Mouse (Mus musculus) activated CD4-positive, CD25-positive, alpha-beta regulatory T cell, adult 9 weeks (primary cell): ENCODE results near the gene Olfr419. TPM values are rescaled to one million over a fixed set of nuclear protein-coding genes. Genes with fewer than 3 reads are reported as not detected.

Experiments
- polyA plus RNA-seq: library from polyadenylated mRNA; unstranded; fragments of 100-300 nt; shearing (Covaris generic); gene quantifications from one replicate; pipeline ENCODE4 v1.2.1, GENCODE M21; 2017

Olfr419 gene
- polyA plus RNA-seq, result not detected

GRCm38 (mm10) chr1:174251961-174252360 lies at the start of gene Olfr419:
Gene Olfr419, minus strand, starts transcription at chr1:174252061.

Other genes starting within 250 kb of the Olfr419 start
- 0.45 TPM for gene Ifi205, start 220.3 kb downstream of the Olfr419 start, polyA plus RNA-seq
- not detected for gene Olfr433, start 211.4 kb downstream of the Olfr419 start, polyA plus RNA-seq
- not detected for gene Olfr432, start 202.9 kb downstream of the Olfr419 start, polyA plus RNA-seq
- not detected for gene Olfr430, start 185.5 kb downstream of the Olfr419 start, polyA plus RNA-seq
- not detected for gene Olfr429, start 167.7 kb downstream of the Olfr419 start, polyA plus RNA-seq
- gene Olfr427, start 155.2 kb downstream of the Olfr419 start, polyA plus RNA-seq, result not detected
- gene Olfr231, start 130.9 kb downstream of the Olfr419 start, polyA plus RNA-seq, result not detected
- not detected for gene Olfr424, start 120.5 kb downstream of the Olfr419 start, polyA plus RNA-seq
- not detected for gene Olfr420, start 96.4 kb downstream of the Olfr419 start, polyA plus RNA-seq
- 0.22 TPM for gene Spta1, start 79.3 kb downstream of the Olfr419 start, polyA plus RNA-seq
- gene Mptx1, start 78.5 kb upstream of the Olfr419 start, polyA plus RNA-seq, result not detected
- not detected for gene Olfr417, start 113.1 kb upstream of the Olfr419 start, polyA plus RNA-seq
- not detected for gene Olfr248, start 139.0 kb upstream of the Olfr419 start, polyA plus RNA-seq
- gene Olfr414, start 172.0 kb upstream of the Olfr419 start, polyA plus RNA-seq, result not detected
- not detected for gene Olfr220, start 190.0 kb upstream of the Olfr419 start, polyA plus RNA-seq
- not detected for gene Fmn2, start 249.8 kb upstream of the Olfr419 start, polyA plus RNA-seq